Comparison of ENCODE assay signal across 12 mouse cellular contexts in genomic region chr11:75420037-75420436, GRCm38 (mm10). TPM values are rescaled to one million over a fixed set of nuclear protein-coding genes. Genes with fewer than 3 reads are reported as not detected.
"Had no signal": no experiment of that assay in that cellular context is flagged by ENCODE, and none has a peak within 500 bp of the region (broad histone marks: within the 10 kb centered on the region; RNA-seq: fewer than 3 reads in every experiment).

No protein-coding gene starts in this region.

- H3K27me3 ChIP-seq: limb, embryonic 15.5 days; midbrain, embryonic 12.5 days had no signal

- H3K4me2 ChIP-seq: midbrain, embryonic 12.5 days had no signal

- ATAC-seq: midbrain, embryonic 16.5 days had no signal

- H3K9me3 ChIP-seq: limb, embryonic 15.5 days; midbrain, embryonic 12.5 days had no signal

- DNase-seq: kidney, adult 9 months; kidney, postnatal 36 days; lung, adult 18-20 months; spleen, adult 18-20 months; thymus, adult 2 months; thymus, postnatal 25 days had no signal

- H3K27ac ChIP-seq: kidney, postnatal 0 days; limb, embryonic 15.5 days; liver, embryonic 14.5 days; midbrain, embryonic 12.5 days had no signal

- H3K9ac ChIP-seq: limb, embryonic 15.5 days; liver, embryonic 14.5 days; midbrain, embryonic 12.5 days had no signal

- H3K4me3 ChIP-seq: limb, embryonic 15.5 days; midbrain, embryonic 12.5 days had no signal

- H3K36me3 ChIP-seq: midbrain, embryonic 12.5 days had no signal

RNA-seq across cellular contexts. Expression of gene Serpinf2, which starts 19.4 kb away (rescaled TPM):
- total RNA-seq: megakaryocyte-erythroid progenitor cell, adult 5-6 weeks had no signal
- polyA plus RNA-seq: midbrain, embryonic 12.5 days; midbrain, embryonic 16.5 days had no signal
